Mouse (Mus musculus) thymus, adult 2 months (tissue): ENCODE data around the gene Tmprss7. TPM values are rescaled to one million over a fixed set of nuclear protein-coding genes. Genes with fewer than 3 reads are reported as not detected.

Experiments
- DNase-seq: peaks from one replicate; pipeline ENCODE4 v3.0.0; 2021
- H3K27ac ChIP-seq: fragments of 200-500 bp; 2 replicates; pipeline ENCODE4 v1.5.1; 2012; ENCODE audit warnings: low read length, control low read depth; ENCODE audit not compliant: control insufficient read depth, insufficient read depth
- H3K27me3 ChIP-seq: fragments of 200-500 bp; 2 replicates; pipeline ENCODE4 v1.6.1; 2012; ENCODE audit warnings: mild to moderate bottlenecking, low read length, moderate library complexity, mixed read lengths; ENCODE audit not compliant: control insufficient read depth, insufficient read depth
- H3K36me3 ChIP-seq: fragments of 200-500 bp; 2 replicates; pipeline ENCODE4 v1.6.1; 2012; ENCODE audit warnings: mild to moderate bottlenecking, low read length, moderate library complexity; ENCODE audit not compliant: control insufficient read depth, insufficient read depth
- H3K4me1 ChIP-seq: fragments of 200-500 bp; replicated peaks from 2 replicates; pipeline ENCODE4 v1.6.1; 2012; ENCODE audit warnings: low read length; ENCODE audit not compliant: control insufficient read depth, insufficient read depth
- H3K4me3 ChIP-seq: fragments of 200-500 bp; 2 replicates; pipeline ENCODE4 v1.5.1; 2012; ENCODE audit warnings: mild to moderate bottlenecking, low read length, control low read depth, moderate library complexity; ENCODE audit not compliant: control insufficient read depth, insufficient read depth
- CTCF ChIP-seq: fragments of 200-500 bp; IDR thresholded peaks from 2 replicates; pipeline ENCODE4 v1.5.1; 2012; ENCODE audit warnings: mild to moderate bottlenecking, control low read depth, low read length, moderate library complexity, borderline replicate concordance; ENCODE audit not compliant: control insufficient read depth, poor library complexity, insufficient read depth; ENCODE audit errors: extremely low read depth
- POLR2A ChIP-seq: fragments of 200-500 bp; IDR thresholded peaks from 2 replicates; pipeline ENCODE4 v1.6.1; 2012; ENCODE audit warnings: mild to moderate bottlenecking, low read length, control low read depth, moderate library complexity; ENCODE audit not compliant: control insufficient read depth, poor library complexity, insufficient read depth; ENCODE audit errors: extremely low read depth
- WGBS: fragments of 180-500 bp; shearing (Covaris S2); methylation state at CpG from one replicate; pipeline ENCODE4 v1.1.7; 2018; 5-methylcytosine and 5-hydroxymethylcytosine counted together
- polyA plus RNA-seq: library from polyadenylated mRNA; depleted of rRNA; stranded (reverse); fragments of >200 nt; gene quantifications from 2 replicates; pipeline ENCODE4 v1.2.3, GENCODE M21; 2012

The Tmprss7 gene
- polyA plus RNA-seq, 1 experiment: 0.07 TPM

- no peaks in the 10 kb centered on the region for H3K27me3 ChIP-seq
- WGBS: 83% methylated on average over 1 of the region's 1 CpGs
- TF ChIP-seq CTCF (no peak), POLR2A (no peak)
- H3K27ac ChIP-seq: no peak overlapping the region
- H3K36me3 ChIP-seq: no peaks in the 10 kb centered on the region
- DNase-seq: no peak
- no peaks in the 10 kb centered on the region for H3K4me1 ChIP-seq
- H3K4me3 ChIP-seq: no peak overlapping the region
Measured at GRCm38 (mm10) chr16:45713878-45714277, 20.4 kb upstream of the Tmprss7 start.

GRCm38 (mm10) chr16:45713261-45713660 lies 19.8 kb upstream of the Tmprss7 start:
- H3K36me3 ChIP-seq: no peaks in the 10 kb centered on the region
- H3K27me3 ChIP-seq: no peaks in the 10 kb centered on the region
- 91% methylated on average over 5 of the region's 5 CpGs for WGBS
- H3K4me1 ChIP-seq: no peaks in the 10 kb centered on the region
- H3K27ac ChIP-seq: no peak overlapping the region
- no peak for DNase-seq
- H3K4me3 ChIP-seq: no peak overlapping the region
- TF ChIP-seq POLR2A (no peak), CTCF (no peak)

- no peak for DNase-seq
- 73% methylated on average over 7 of the region's 7 CpGs for WGBS
- Histone ChIP-seq H3K27ac (no peak overlapping the region), H3K4me3 (no peak overlapping the region), H3K27me3 (no peaks in the 10 kb centered on the region), H3K36me3 (no peaks in the 10 kb centered on the region), H3K4me1 (no peaks in the 10 kb centered on the region)
- no peak for TF ChIP-seq CTCF
- TF ChIP-seq POLR2A: no peak
Measured at GRCm38 (mm10) chr16:45711263-45711662, 17.8 kb upstream of the Tmprss7 start.

- Histone ChIP-seq H3K27me3 (no peaks in the 10 kb centered on the region), H3K36me3 (no peaks in the 10 kb centered on the region), H3K4me3 (no peak overlapping the region), H3K4me1 (no peaks in the 10 kb centered on the region), H3K27ac (no peak overlapping the region)
- no peak for TF ChIP-seq POLR2A
- TF ChIP-seq CTCF: no peak
- WGBS: 84% methylated on average over 5 of the region's 5 CpGs
- DNase-seq: no peak
Measured at GRCm38 (mm10) chr16:45699301-45699700, 5.8 kb upstream of the Tmprss7 start.

GRCm38 (mm10) chr16:45697996-45698395 lies 4.5 kb upstream of the Tmprss7 start:
- no peaks in the 10 kb centered on the region for H3K4me1 ChIP-seq
- TF ChIP-seq POLR2A (no peak), CTCF (no peak)
- 91% methylated on average over 6 of the region's 6 CpGs for WGBS
- no peak overlapping the region for H3K27ac ChIP-seq
- no peaks in the 10 kb centered on the region for H3K36me3 ChIP-seq
- H3K27me3 ChIP-seq: no peaks in the 10 kb centered on the region
- no peak overlapping the region for H3K4me3 ChIP-seq
- no peak for DNase-seq

GRCm38 (mm10) chr16:45695445-45696160 lies 2.1 kb upstream of the Tmprss7 start:
- Histone ChIP-seq H3K27me3 (no peaks in the 10 kb centered on the region), H3K4me1 (no peaks in the 10 kb centered on the region), H3K36me3 (no peaks in the 10 kb centered on the region), H3K27ac (no peak overlapping the region), H3K4me3 (no peak overlapping the region)
- TF ChIP-seq POLR2A (no peak), CTCF (no peak)
- DNase-seq: no peak
- WGBS: 94% methylated on average over 9 of the region's 9 CpGs
